Mouse (Mus musculus): ENCODE data around the gene Wwox. TPM values are rescaled to one million over a fixed set of nuclear protein-coding genes. Genes with fewer than 3 reads are reported as not detected.
A peak's percentile ranks its signal among the peaks of the same experiment; 100 is the strongest.

Gene Wwox
- polyA plus RNA-seq, 1 experiment from 2014 or later, result 10.2 TPM

DNA sequence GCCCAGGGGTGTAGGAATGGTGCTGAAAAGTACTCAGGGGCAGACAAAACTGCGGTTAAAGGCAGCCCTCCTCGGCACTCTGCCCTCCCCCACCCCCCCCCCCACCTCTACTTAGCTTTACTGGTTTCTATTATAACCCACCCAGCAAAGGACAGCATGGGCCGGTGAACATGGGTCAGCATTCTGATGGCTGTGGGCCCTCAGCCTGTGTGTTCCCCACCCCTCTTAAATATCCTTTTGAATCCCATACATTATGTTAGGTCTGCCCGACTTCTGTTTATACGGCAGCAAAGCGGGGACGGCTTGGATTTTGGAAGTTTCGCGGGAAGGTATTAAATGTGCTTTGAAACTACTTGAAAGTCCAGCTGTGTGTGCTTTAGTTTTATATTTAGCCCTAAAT is 722.1 kb downstream of the Wwox start:
- H3K27me3 ChIP-seq, result peaks cover 62% of the 10 kb centered on the region
- no peak overlapping the region for H3K4me2 ChIP-seq
- no peak overlapping the region for H3K9ac ChIP-seq
- WGBS, result 40% methylated on average over 9 of the region's 9 CpGs
- H3K36me3 ChIP-seq (ENCODE audit: poor library complexity, severe bottlenecking), result no peaks in the 10 kb centered on the region
- H3K9me3 ChIP-seq (replicated peaks), result no peaks in the 10 kb centered on the region
- no peak for ATAC-seq
- H3K4me1 ChIP-seq, result peaks cover 39% of the 10 kb centered on the region
- no peak overlapping the region for H3K27ac ChIP-seq
- H3K4me3 ChIP-seq, result no peak overlapping the region

DNA sequence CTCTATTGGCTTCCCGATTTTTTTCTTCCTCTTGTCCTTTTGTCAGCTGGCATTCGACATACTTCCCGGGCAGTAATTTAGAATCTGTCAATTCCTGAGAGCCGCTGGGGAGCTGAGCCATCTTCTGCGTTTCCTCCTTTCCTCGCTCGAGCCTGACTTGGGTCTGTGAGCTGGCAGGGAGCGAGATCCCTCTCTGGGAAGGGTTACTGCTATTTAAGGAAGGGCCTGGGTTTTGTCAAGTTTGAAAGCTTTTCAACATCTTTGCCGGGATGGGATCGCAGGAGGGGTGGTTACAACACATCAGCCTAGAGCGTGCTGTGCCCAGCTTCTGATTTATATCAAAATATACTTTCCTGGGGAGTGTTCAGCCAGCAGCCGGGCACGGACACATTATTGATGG is 725.4 kb downstream of the Wwox start:
- peaks cover 14% of the 10 kb centered on the region for H3K4me1 ChIP-seq
- peaks cover 55% of the 10 kb centered on the region for H3K27me3 ChIP-seq
- H3K9ac ChIP-seq, result no peak overlapping the region
- ATAC-seq, result no peak
- no peak overlapping the region for H3K4me3 ChIP-seq
- H3K36me3 ChIP-seq (ENCODE audit: poor library complexity, severe bottlenecking), result no peaks in the 10 kb centered on the region
- no peak overlapping the region for H3K27ac ChIP-seq
- WGBS, result 50% methylated on average over 13 of the region's 13 CpGs
- no peaks in the 10 kb centered on the region for H3K9me3 ChIP-seq (replicated peaks)
- H3K4me2 ChIP-seq, result no peak overlapping the region

DNA sequence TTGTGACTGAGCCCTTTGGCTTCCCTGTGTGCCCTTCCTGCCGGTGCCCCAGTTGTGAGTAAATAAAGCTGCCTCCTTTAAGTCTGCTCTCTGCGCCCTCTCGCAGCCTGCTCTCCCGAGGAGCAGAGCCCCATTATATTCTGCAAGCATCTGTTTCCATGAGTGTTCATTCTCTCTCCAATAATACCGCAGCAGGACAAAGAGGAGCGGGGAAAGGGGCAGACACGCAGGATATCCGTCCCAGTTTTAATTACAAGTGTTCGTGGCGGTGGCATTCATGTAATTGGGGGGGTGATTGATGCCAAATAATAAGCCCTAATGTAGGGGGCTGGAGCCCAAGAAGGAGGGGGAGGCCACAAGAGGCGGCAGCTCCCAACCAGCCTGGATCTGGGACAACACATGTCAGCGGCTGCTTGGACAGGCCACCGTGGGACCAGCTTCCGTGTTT is 734.2 kb downstream of the Wwox start:
- peak; percentile 96 for ATAC-seq
- peaks cover 12% of the 10 kb centered on the region; the same call in 1 of the 2 replicates for H3K27me3 ChIP-seq
- peaks cover 15% of the 10 kb centered on the region for H3K4me1 ChIP-seq
- H3K4me3 ChIP-seq, result 0 out of 2 replicates have a peak overlapping the region, but pooled peaks have one; percentile 7
- H3K9ac ChIP-seq, result peak overlapping the region; percentile 1; the same call in 1 of the 2 replicates
- H3K4me2 ChIP-seq, result peak overlapping the region; percentile 49
- no peaks in the 10 kb centered on the region for H3K9me3 ChIP-seq (replicated peaks)
- no peaks in the 10 kb centered on the region for H3K36me3 ChIP-seq (ENCODE audit: poor library complexity, severe bottlenecking)
- 7% methylated on average over 14 of the region's 14 CpGs for WGBS
- peak overlapping the region; percentile 55 for H3K27ac ChIP-seq

DNA sequence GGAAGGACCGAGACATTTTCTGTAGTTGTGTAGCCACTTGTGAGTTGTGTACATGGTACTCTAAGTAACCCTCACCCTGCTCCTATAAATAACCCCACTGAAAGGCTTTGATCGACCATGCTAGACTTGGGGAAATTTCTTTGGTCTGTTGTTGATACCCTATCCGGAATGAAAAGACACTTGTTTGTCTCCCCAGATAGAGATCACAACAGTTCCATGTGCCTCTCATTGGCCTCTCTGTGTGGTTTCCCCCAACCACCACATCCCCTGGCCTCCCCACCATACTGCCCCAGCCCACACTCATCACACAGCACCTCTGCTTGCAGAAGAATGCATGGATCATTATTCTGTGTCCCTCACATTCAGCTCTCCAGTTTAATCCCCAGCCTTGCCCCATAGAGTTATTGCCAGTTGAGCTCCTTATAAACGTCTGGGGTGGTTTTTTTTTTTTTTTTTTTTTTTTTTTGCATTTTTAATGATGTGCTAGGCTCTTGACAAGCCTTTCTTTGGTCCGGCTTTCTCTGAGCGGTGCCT is 746.0 kb downstream of the Wwox start:
- peaks cover 7% of the 10 kb centered on the region; the same call in 1 of the 2 replicates for H3K4me1 ChIP-seq
- no peak for ATAC-seq

DNA sequence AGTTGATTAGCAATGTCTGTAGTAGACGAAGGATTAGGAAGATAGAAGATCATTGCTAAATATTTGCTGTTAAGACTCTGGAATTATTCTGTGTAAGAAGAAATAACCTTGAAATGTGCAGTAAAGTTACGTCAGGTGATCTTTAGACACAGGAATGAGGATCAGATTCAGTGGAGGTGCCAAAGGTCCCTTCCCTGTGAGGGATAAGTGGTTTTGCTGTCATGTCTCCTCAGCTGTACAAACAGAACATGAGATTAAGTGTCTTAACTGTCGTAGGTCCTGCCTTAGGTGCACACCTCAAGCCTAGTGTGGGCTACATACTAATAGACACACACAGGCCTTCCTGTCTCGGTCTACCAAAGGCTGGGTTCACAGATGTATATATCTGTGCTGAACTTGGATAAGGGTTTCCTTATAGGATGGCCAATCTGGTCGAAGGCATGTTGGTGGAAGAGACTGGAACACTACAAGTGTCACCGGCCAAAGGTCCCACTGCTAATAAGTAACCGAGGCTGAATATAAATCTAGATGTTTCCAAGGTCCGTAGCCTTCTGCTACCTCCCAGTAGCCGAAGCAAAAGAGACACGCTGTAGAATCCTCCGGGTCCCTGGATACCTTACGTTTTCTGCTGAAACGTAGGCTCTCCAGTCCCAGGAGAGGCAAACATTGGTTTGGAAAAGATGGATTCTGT is 746.8 kb downstream of the Wwox start:
- peaks cover 7% of the 10 kb centered on the region; the same call in 1 of the 2 replicates for H3K4me1 ChIP-seq
- H3K27ac ChIP-seq, result no peak overlapping the region
- WGBS, result 81% methylated on average over 13 of the region's 13 CpGs
- no peaks in the 10 kb centered on the region for H3K36me3 ChIP-seq (ENCODE audit: poor library complexity, severe bottlenecking)
- no peak overlapping the region for H3K4me3 ChIP-seq
- no peak for ATAC-seq
- H3K9me3 ChIP-seq (replicated peaks), result no peaks in the 10 kb centered on the region
- no peak overlapping the region for H3K9ac ChIP-seq
- 0 out of 2 replicates have a peak, but pooled peaks cover 12% of the 10 kb centered on the region for H3K27me3 ChIP-seq
- no peak overlapping the region for H3K4me2 ChIP-seq

More for the DNA sequence above, 746.0 kb downstream of the Wwox start:
- Histone ChIP-seq H3K9me3 (replicated peaks) (no peaks in the 10 kb centered on the region), H3K9ac (no peak overlapping the region), H3K36me3 (ENCODE audit: poor library complexity, severe bottlenecking) (no peaks in the 10 kb centered on the region), H3K4me3 (no peak overlapping the region), H3K4me2 (no peak overlapping the region), H3K27ac (no peak overlapping the region), H3K27me3 (peaks cover 16% of the 10 kb centered on the region; the same call in 1 of the 2 replicates)
- WGBS, result 67% methylated on average over 6 of the region's 6 CpGs

DNA sequence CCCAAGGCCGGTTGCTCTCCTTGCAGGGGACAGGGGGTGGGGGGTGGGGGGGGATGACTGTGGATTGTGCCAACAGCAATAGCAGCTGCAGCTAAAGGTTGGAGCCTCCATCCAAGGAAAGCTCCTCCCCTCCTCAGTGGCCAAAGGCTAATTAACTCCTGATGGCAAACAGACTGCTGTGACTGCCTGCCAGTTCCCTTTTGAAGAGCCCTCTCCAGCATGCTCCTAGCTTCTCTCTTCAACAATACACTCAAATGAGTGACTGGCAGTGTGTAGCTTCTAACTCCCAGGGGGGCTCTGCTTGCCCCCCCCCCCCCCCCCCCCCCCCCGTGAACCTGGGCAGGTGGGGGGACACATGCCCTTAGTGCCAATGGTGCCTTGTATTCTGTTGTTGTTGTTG is 747.4 kb downstream of the Wwox start:
- no peak overlapping the region for H3K4me2 ChIP-seq
- H3K36me3 ChIP-seq (ENCODE audit: poor library complexity, severe bottlenecking), result no peaks in the 10 kb centered on the region
- no peaks in the 10 kb centered on the region for H3K9me3 ChIP-seq (replicated peaks)
- 0 out of 2 replicates have a peak, but pooled peaks cover 9% of the 10 kb centered on the region for H3K27me3 ChIP-seq
- WGBS, result 0% methylated on average over 1 of the region's 2 CpGs
- H3K4me3 ChIP-seq, result no peak overlapping the region
- H3K4me1 ChIP-seq, result peaks cover 7% of the 10 kb centered on the region; the same call in 1 of the 2 replicates
- no peak overlapping the region for H3K27ac ChIP-seq
- H3K9ac ChIP-seq, result no peak overlapping the region
- ATAC-seq, result peak; percentile 63; the same call in 1 of the 2 replicates

DNA sequence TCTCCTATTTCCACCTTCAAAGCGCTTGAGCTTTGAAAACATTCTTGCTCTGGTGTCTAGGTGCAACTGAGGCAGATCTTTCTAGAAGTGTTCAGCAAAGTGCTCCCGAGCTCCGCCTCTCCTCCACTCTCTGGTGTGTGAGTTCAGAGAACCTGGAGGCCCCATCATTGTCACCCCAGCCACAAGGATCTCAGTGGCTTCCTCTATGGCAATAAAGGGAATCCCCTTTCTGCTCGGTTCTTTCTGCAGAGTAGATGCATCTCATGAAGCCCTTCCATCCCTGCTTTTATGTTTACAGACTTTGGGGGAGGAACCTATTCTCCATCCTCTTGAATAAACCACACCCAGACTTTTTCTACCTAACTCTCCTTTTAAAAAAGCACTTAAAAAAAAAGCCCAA is 749.0 kb downstream of the Wwox start:
- H3K4me3 ChIP-seq, result no peak overlapping the region
- WGBS, result 90% methylated on average over 4 of the region's 4 CpGs
- ATAC-seq, result no peak
- peaks cover 7% of the 10 kb centered on the region; the same call in 1 of the 2 replicates for H3K4me1 ChIP-seq
- 0 out of 2 replicates have a peak, but pooled peaks cover 9% of the 10 kb centered on the region for H3K27me3 ChIP-seq
- no peaks in the 10 kb centered on the region for H3K9me3 ChIP-seq (replicated peaks)
- H3K4me2 ChIP-seq, result no peak overlapping the region
- H3K36me3 ChIP-seq (ENCODE audit: poor library complexity, severe bottlenecking), result no peaks in the 10 kb centered on the region
- H3K27ac ChIP-seq, result no peak overlapping the region
- no peak overlapping the region for H3K9ac ChIP-seq

DNA sequence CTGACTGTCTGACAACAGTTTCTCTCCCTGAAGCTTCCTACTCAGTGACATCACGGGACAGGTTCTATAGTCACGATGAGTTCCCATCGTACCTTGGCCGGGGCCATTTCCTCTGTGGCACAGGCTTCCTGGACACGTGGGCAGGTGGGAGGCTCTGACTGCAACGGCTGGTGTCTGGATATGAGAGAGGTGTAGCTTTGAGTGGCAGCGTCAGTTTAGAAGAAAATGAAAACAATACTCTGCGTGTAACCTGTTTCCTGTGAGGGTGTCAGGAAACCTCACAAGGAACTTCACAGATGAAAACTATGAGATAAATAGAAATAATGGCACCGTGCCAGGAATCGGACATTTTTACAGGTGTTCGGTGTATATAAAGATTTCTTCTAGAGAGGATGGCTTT is 750.4 kb downstream of the Wwox start:
- H3K9ac ChIP-seq, result no peak overlapping the region
- 89% methylated on average over 11 of the region's 11 CpGs for WGBS
- no peaks in the 10 kb centered on the region for H3K9me3 ChIP-seq (replicated peaks)
- 0 out of 2 replicates have a peak, but pooled peaks cover 9% of the 10 kb centered on the region for H3K27me3 ChIP-seq
- H3K4me1 ChIP-seq, result peaks cover 7% of the 10 kb centered on the region; the same call in 1 of the 2 replicates
- no peak overlapping the region for H3K4me2 ChIP-seq
- no peak overlapping the region for H3K4me3 ChIP-seq
- H3K27ac ChIP-seq, result no peak overlapping the region
- H3K36me3 ChIP-seq (ENCODE audit: poor library complexity, severe bottlenecking), result no peaks in the 10 kb centered on the region
- no peak for ATAC-seq

DNA sequence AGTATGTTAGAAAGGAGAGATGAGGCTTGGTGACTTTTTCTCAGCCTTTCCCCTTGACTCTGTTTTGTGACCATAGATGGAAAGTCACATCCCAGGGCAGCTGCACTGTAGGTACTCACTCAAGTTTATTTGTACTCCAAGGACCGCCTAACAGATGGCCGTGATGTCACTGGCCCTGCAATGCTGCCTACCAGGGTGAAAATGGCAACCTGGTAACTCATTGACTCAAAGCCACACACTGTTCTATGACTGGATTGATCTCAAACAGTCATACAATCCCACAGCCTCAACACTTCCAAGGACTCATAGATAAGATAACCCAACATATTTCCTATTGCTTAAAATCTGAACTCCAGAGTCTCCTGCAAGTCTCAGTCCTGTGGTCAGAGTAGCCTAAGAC is 754.3 kb downstream of the Wwox start:
- WGBS, result 89% methylated on average over 2 of the region's 2 CpGs
- no peak overlapping the region for H3K27ac ChIP-seq
- H3K9me3 ChIP-seq (replicated peaks), result no peaks in the 10 kb centered on the region
- no peaks in the 10 kb centered on the region for H3K36me3 ChIP-seq (ENCODE audit: poor library complexity, severe bottlenecking)
- ATAC-seq, result no peak
- H3K27me3 ChIP-seq, result peaks cover 10% of the 10 kb centered on the region; the same call in 1 of the 2 replicates
- peaks cover 5% of the 10 kb centered on the region for H3K4me1 ChIP-seq
- H3K4me3 ChIP-seq, result no peak overlapping the region
- H3K9ac ChIP-seq, result no peak overlapping the region
- no peak overlapping the region for H3K4me2 ChIP-seq

DNA sequence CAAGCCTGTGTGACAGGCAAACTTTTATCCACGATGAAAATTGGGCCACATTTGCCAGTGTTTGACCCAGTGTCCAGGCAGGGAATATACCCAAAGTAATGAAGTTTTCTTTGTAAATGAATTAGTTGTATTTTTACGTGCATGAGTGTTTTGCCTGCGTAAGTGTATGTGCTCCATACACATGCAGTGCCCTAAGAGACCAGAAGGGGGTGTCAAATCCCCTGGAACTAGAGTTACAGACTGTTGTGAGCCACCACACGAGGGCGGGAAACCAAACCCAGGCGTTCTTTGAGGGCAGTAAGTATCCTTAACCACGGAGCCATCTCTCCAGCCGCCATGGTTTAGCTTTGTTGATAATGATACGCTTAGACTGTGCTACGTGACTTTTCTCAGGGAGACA is 755.9 kb downstream of the Wwox start:
- H3K27me3 ChIP-seq, result peaks cover 15% of the 10 kb centered on the region; the same call in 1 of the 2 replicates
- no peak overlapping the region for H3K27ac ChIP-seq
- H3K9ac ChIP-seq, result no peak overlapping the region
- no peak overlapping the region for H3K4me3 ChIP-seq
- no peaks in the 10 kb centered on the region for H3K36me3 ChIP-seq (ENCODE audit: poor library complexity, severe bottlenecking)
- 88% methylated on average over 10 of the region's 10 CpGs for WGBS
- H3K4me2 ChIP-seq, result no peak overlapping the region
- no peaks in the 10 kb centered on the region for H3K9me3 ChIP-seq (replicated peaks)
- peaks cover 21% of the 10 kb centered on the region for H3K4me1 ChIP-seq
- ATAC-seq, result no peak

DNA sequence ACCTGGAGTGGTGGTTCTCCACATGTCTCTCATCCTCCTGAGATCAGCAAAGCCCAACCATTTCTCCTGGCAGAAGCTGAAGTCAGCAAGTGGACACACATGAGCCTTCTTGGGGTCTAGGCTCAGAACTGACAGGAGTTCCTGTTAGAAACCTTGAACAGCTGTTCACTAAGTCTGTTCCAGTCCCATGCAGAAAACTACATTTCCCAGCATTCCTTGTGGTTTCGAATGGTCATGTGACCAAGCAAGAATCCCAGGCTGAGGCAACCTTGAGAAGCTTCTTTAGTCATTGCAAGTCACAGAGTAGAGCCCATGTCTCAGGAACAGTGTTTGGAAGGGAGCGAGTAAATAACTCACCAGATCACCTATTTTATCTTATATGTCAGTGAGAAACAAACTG is 757.4 kb downstream of the Wwox start:
- no peak overlapping the region for H3K4me2 ChIP-seq
- peaks cover 18% of the 10 kb centered on the region for H3K27me3 ChIP-seq
- peaks cover 21% of the 10 kb centered on the region for H3K4me1 ChIP-seq
- H3K27ac ChIP-seq, result no peak overlapping the region
- H3K4me3 ChIP-seq, result no peak overlapping the region
- ATAC-seq, result peak; percentile 55; the same call in 1 of the 2 replicates
- 62% methylated on average over 2 of the region's 2 CpGs for WGBS
- no peak overlapping the region for H3K9ac ChIP-seq
- H3K9me3 ChIP-seq (replicated peaks), result no peaks in the 10 kb centered on the region
- H3K36me3 ChIP-seq (ENCODE audit: poor library complexity, severe bottlenecking), result no peaks in the 10 kb centered on the region

DNA sequence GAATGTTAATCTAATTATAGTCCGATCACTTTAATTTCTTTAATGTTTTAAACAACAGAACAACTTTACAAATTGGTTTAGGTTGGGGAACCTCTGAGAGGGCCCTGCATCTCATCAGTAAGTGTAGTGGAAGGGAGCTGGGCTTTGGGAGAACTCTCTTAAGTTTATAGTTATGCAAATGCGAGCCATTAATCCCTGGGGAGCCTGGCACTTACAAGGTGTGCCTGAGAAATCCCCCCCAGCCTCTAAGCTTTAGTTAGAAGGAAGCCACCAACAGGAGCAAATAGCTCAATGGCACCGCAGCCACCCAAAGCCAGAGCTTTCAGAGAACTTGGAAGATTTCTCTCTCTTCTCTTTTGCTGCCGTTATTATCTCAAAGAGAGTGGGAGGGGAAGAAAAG is 759.7 kb downstream of the Wwox start:
- 8% methylated on average over 4 of the region's 4 CpGs for WGBS
- Histone ChIP-seq H3K9ac (no peak overlapping the region), H3K4me2 (peak overlapping the region; percentile 27), H3K4me3 (no peak overlapping the region), H3K4me1 (peaks cover 21% of the 10 kb centered on the region), H3K27me3 (peaks cover 18% of the 10 kb centered on the region), H3K27ac (no peak overlapping the region), H3K9me3 (replicated peaks) (no peaks in the 10 kb centered on the region), H3K36me3 (ENCODE audit: poor library complexity, severe bottlenecking) (no peaks in the 10 kb centered on the region)
- no peak for ATAC-seq

Measured in forebrain, embryonic 13.5 days (tissue).